Comparison of ENCODE assay signal across 25 mouse cellular contexts in genomic region chr7:118610721-118611120, GRCm38 (mm10). TPM values are rescaled to one million over a fixed set of nuclear protein-coding genes. Genes with fewer than 3 reads are reported as not detected.
"Had no signal": no experiment of that assay in that cellular context is flagged by ENCODE, and none has a peak within 500 bp of the region (broad histone marks: within the 10 kb centered on the region; RNA-seq: fewer than 3 reads in every experiment).

No protein-coding gene starts in this region.

- H3K36me3 ChIP-seq: heart, embryonic 13.5 days; heart, embryonic 15.5 days; hindbrain, embryonic 13.5 days; hindbrain, embryonic 15.5 days; kidney, embryonic 15.5 days; limb, embryonic 13.5 days; limb, embryonic 15.5 days; liver, embryonic 12.5 days had no signal

- DNase-seq: gastrocnemius, postnatal 14 days; gastrocnemius, postnatal 36 days; heart, adult 18-20 months; heart, postnatal 14 days; heart, postnatal 36 days; kidney, adult 11 months; kidney, adult 2 months; kidney, adult 9 months; kidney, postnatal 14 days; kidney, postnatal 36 days; layer of hippocampus, adult 9-11 months; layer of hippocampus, postnatal 36 days; left cerebral cortex, postnatal 4 days had no signal

- H3K27ac ChIP-seq: heart, embryonic 13.5 days; heart, embryonic 15.5 days; hindbrain, embryonic 13.5 days; hindbrain, embryonic 15.5 days; hindbrain, postnatal 0 days; kidney, embryonic 15.5 days; kidney, postnatal 0 days; limb, embryonic 13.5 days; limb, embryonic 15.5 days; liver, embryonic 12.5 days; liver, embryonic 14.5 days had no signal

- H3K27me3 ChIP-seq: hindbrain, embryonic 13.5 days; hindbrain, embryonic 15.5 days; kidney, embryonic 15.5 days; limb, embryonic 13.5 days; limb, embryonic 15.5 days; liver, embryonic 12.5 days had no signal

- H3K4me3 ChIP-seq: heart, embryonic 13.5 days; heart, embryonic 15.5 days; hindbrain, embryonic 13.5 days; hindbrain, embryonic 15.5 days; kidney, embryonic 15.5 days; limb, embryonic 13.5 days; limb, embryonic 15.5 days; liver, embryonic 12.5 days had no signal

- H3K9me3 ChIP-seq: heart, embryonic 15.5 days; hindbrain, embryonic 15.5 days; kidney, embryonic 15.5 days; limb, embryonic 13.5 days; limb, embryonic 15.5 days; liver, embryonic 12.5 days had no signal

- H3K4me1 ChIP-seq: heart, embryonic 13.5 days; heart, embryonic 15.5 days; hindbrain, embryonic 13.5 days; hindbrain, embryonic 15.5 days; limb, embryonic 13.5 days; limb, embryonic 15.5 days; liver, embryonic 12.5 days had no signal

RNA-seq across cellular contexts. Expression of gene Tmc5, which starts 13.6 kb away (rescaled TPM):
- polyA plus RNA-seq: limb, embryonic 11.5 days; liver, embryonic 12.5 days; liver, embryonic 14.5 days had no signal
